Mouse (Mus musculus): ENCODE data around the gene Fstl1.

The Fstl1 gene

GRCm38 (mm10) chr16:37868506-37869469 is 92.1 kb downstream of the Fstl1 start:
- in situ Hi-C loops (cut with MseI, MboI): no loop called here

- in situ Hi-C loops (cut with MseI, MboI): no loop called here
Observed at GRCm38 (mm10) chr16:37869470-37870231, 93.0 kb downstream of the Fstl1 start.

GRCm38 (mm10) chr16:37871112-37871715 is 94.5 kb downstream of the Fstl1 start:
- in situ Hi-C loops (cut with MseI, MboI): no loop called here

GRCm38 (mm10) chr16:37874501-37875235 is 98.0 kb downstream of the Fstl1 start:
- in situ Hi-C loops (cut with MseI, MboI): no loop called here

- in situ Hi-C loops (cut with MseI, MboI): no loop called here
Observed at GRCm38 (mm10) chr16:37877406-37877805, 100.7 kb downstream of the Fstl1 start.

- in situ Hi-C loops (cut with MseI, MboI): no loop called here
Observed at GRCm38 (mm10) chr16:37878951-37879505, 102.4 kb downstream of the Fstl1 start.

- in situ Hi-C loops (cut with MseI, MboI): no loop called here
Observed at GRCm38 (mm10) chr16:37879750-37880419, 103.2 kb downstream of the Fstl1 start.

- in situ Hi-C loops (cut with MseI, MboI): no loop called here
Observed at GRCm38 (mm10) chr16:37881168-37881567, 104.5 kb downstream of the Fstl1 start.
